In genomic region chr3:140871261-140871660, GRCm38 (mm10) we compare ENCODE assay signal across 16 mouse cellular contexts.
"Had no signal": no experiment of that assay in that cellular context is flagged by ENCODE, and none has a peak within 500 bp of the region (broad histone marks: within the 10 kb centered on the region; RNA-seq: fewer than 3 reads in every experiment).

No protein-coding gene starts in this region.

- H3K4me2 ChIP-seq: neural tube, embryonic 13.5 days; neural tube, embryonic 15.5 days; stomach, embryonic 15.5 days had no signal

- H3K9me3 ChIP-seq: neural tube, embryonic 13.5 days; neural tube, embryonic 15.5 days; stomach, embryonic 15.5 days had no signal

- H3K4me3 ChIP-seq: neural tube, embryonic 13.5 days; neural tube, embryonic 15.5 days; stomach, embryonic 15.5 days had no signal

- H3K27me3 ChIP-seq: neural tube, embryonic 13.5 days; neural tube, embryonic 15.5 days; stomach, embryonic 15.5 days had no signal

- H3K27ac ChIP-seq: neural tube, embryonic 13.5 days; neural tube, embryonic 15.5 days; stomach, embryonic 15.5 days; stomach, postnatal 0 days had no signal

- H3K9ac ChIP-seq: neural tube, embryonic 13.5 days; neural tube, embryonic 15.5 days; stomach, embryonic 15.5 days had no signal

- H3K36me3 ChIP-seq: neural tube, embryonic 13.5 days; neural tube, embryonic 15.5 days; stomach, embryonic 15.5 days had no signal

- H3K4me1 ChIP-seq: neural tube, embryonic 13.5 days; neural tube, embryonic 15.5 days; stomach, embryonic 15.5 days had no signal

- DNase-seq: retina, postnatal 1 day; right cerebral cortex, adult 18-20 months; right cerebral cortex, postnatal 14 days; right cerebral cortex, postnatal 25 days; right cerebral cortex, postnatal 4 days; spleen, adult 18-20 months; thymus, adult 18-20 months; thymus, adult 2 months; thymus, postnatal 14 days; thymus, postnatal 25 days; thymus, postnatal 36 days; thymus, postnatal 4 days had no signal
